Mouse (Mus musculus) liver, embryonic 16.5 days (tissue): Measurements from ENCODE around the gene Tst. TPM values are rescaled to one million over a fixed set of nuclear protein-coding genes. Genes with fewer than 3 reads are reported as not detected.

Experiments
- ATAC-seq: fragments of 200-750 bp; cut with Nextera tagmentation; 2 replicates; pipeline ENCODE4 v1.8.0; 2017; ENCODE audit warnings: low read depth, mild to moderate bottlenecking, moderate number of reproducible peaks, moderate library complexity
- H3K27ac ChIP-seq: fragments of 300-500 bp; sonication (generic); 2 replicates; pipeline ENCODE4 v1.5.1; 2014; ENCODE audit warnings: mild to moderate bottlenecking, low read length
- H3K27me3 ChIP-seq: fragments of 300-500 bp; sonication (generic); 2 replicates; pipeline ENCODE4 v1.6.1; 2014; ENCODE audit warnings: low read depth, low read length, mixed read lengths; ENCODE audit not compliant: control insufficient read depth, insufficient read depth
- H3K36me3 ChIP-seq: fragments of 300-500 bp; sonication (generic); 2 replicates; pipeline ENCODE4 v1.6.1; 2014; ENCODE audit warnings: mild to moderate bottlenecking; ENCODE audit not compliant: control insufficient read depth, insufficient read depth
- H3K4me1 ChIP-seq: fragments of 300-500 bp; sonication (generic); 2 replicates; pipeline ENCODE4 v1.6.1; 2014; ENCODE audit warnings: low read depth, low read length, mixed read lengths; ENCODE audit not compliant: control insufficient read depth
- H3K4me2 ChIP-seq: fragments of 300-500 bp; sonication (generic); 2 replicates; pipeline ENCODE4 v1.6.1; 2014; ENCODE audit warnings: low read depth, low read length, mixed read lengths
- H3K4me3 ChIP-seq: fragments of 300-500 bp; sonication (generic); 2 replicates; pipeline ENCODE4 v1.5.1; 2014; ENCODE audit warnings: low read depth, mild to moderate bottlenecking, low read length
- H3K9ac ChIP-seq: fragments of 300-500 bp; sonication (generic); 2 replicates; pipeline ENCODE4 v1.6.1; 2014; ENCODE audit warnings: low read depth, low read length
- H3K9me3 ChIP-seq: fragments of 300-500 bp; sonication (generic); replicated peaks from 2 replicates; pipeline ENCODE4 v1.6.1; 2016; ENCODE audit warnings: low read length; ENCODE audit not compliant: control insufficient read depth
- WGBS: fragments of 180-500 bp; shearing (Covaris S2); extraction: QIAGEN DNeasy Blood & Tissue Kit; methylation state at CpG from one replicate; pipeline ENCODE4 v1.1.7; 2014; ENCODE audit not compliant: insufficient replicate concordance; 5-methylcytosine and 5-hydroxymethylcytosine counted together
- polyA plus RNA-seq: library from polyadenylated mRNA; unstranded; fragments of >200 nt; fragmentation: Nextera tagmentation; extraction: Ambion mirVana; gene quantifications from 2 replicates; pipeline ENCODE4 v1.2.1, GENCODE M21; 2015

The Tst gene
- polyA plus RNA-seq, 1 experiment from 2014 or later = 265 TPM

GRCm38 (mm10) chr15:78405098-78405497 lies 609 bp downstream of the Tst start:
- Histone ChIP-seq H3K4me3 (peak overlapping the region; percentile 69), H3K9ac (peak overlapping the region; percentile 88), H3K9me3 (no peaks in the 10 kb centered on the region), H3K4me1 (peaks cover 72% of the 10 kb centered on the region), H3K36me3 (no peaks in the 10 kb centered on the region), H3K4me2 (peak overlapping the region; percentile 77), H3K27me3 (no peaks in the 10 kb centered on the region), H3K27ac (peak overlapping the region; percentile 96)
- ATAC-seq = no peak
- WGBS = 50% methylated on average over 11 of the region's 11 CpGs

DNA sequence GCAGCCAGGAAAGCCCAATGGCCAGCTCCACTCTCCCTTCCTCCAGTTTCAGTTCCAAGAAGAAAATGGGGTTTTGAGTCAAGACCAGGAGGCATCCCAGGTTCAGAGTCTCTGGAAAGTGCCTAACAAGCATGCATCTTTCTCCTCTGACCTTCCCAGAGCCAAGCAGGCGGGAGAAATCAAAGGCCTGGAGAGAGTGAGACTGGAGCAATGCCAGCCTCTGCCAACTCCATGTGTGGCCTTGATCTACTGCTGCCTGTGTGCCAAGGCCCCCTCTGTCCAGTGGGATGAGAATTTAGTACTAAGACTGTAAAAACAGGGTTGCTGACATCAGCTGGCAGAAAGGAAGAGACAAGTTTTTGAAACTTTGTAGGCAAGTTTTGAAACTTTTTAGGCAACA lies 1.8 kb downstream of the Tst start:
- Histone ChIP-seq H3K9ac (peak overlapping the region; percentile 88), H3K36me3 (no peaks in the 10 kb centered on the region), H3K4me2 (peak overlapping the region; percentile 77), H3K27me3 (no peaks in the 10 kb centered on the region), H3K9me3 (no peaks in the 10 kb centered on the region), H3K4me3 (peak overlapping the region; percentile 69), H3K27ac (peak overlapping the region; percentile 96), H3K4me1 (peaks cover 60% of the 10 kb centered on the region)
- WGBS = 38% methylated on average over 1 of the region's 1 CpGs
- ATAC-seq = no peak

- Histone ChIP-seq H3K4me1 (peaks cover 54% of the 10 kb centered on the region), H3K27me3 (no peaks in the 10 kb centered on the region), H3K9ac (peak overlapping the region; percentile 88), H3K9me3 (no peaks in the 10 kb centered on the region), H3K4me3 (peak overlapping the region; percentile 69), H3K36me3 (no peaks in the 10 kb centered on the region), H3K4me2 (peak overlapping the region; percentile 77), H3K27ac (peak overlapping the region; percentile 96)
- peak; percentile 31 for ATAC-seq
- 71% methylated on average over 3 of the region's 3 CpGs for WGBS
These were observed 2.4 kb downstream of the Tst start for GRCm38 (mm10) chr15:78403301-78403741.

DNA sequence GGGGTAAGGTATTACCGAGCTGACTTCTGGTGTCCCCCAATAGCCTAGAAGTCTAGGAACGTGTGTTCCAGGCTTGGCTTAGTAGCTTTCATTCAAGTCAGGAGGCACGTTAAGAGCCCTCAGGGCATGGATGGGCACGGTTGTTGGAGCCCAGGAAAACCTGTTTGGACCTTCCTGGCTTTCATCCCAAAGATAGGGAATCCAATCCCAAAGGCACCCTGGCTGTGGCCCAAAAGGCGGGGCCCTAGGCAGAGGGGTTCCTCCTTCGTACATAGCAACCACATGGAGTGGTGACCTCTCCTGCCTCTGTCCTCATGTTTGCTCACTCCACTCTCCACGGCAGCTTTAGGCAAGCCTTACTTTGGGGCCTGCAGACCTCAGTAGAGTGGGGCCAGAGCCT lies 3.3 kb downstream of the Tst start:
- Histone ChIP-seq H3K4me3 (0 out of 2 replicates have a peak overlapping the region, but pooled peaks have one; percentile 69), H3K4me2 (peak overlapping the region; percentile 77), H3K4me1 (peaks cover 45% of the 10 kb centered on the region), H3K9ac (no peak overlapping the region; the same call in 1 of the 2 replicates), H3K27ac (peak overlapping the region; percentile 96), H3K27me3 (no peaks in the 10 kb centered on the region), H3K36me3 (no peaks in the 10 kb centered on the region), H3K9me3 (no peaks in the 10 kb centered on the region)
- 65% methylated on average over 7 of the region's 7 CpGs for WGBS
- peak; percentile 13; the same call in 1 of the 2 replicates for ATAC-seq

GRCm38 (mm10) chr15:78401921-78402320 lies 3.8 kb downstream of the Tst start:
- H3K27me3 ChIP-seq = no peaks in the 10 kb centered on the region
- H3K4me2 ChIP-seq = peak overlapping the region; percentile 21; the same call in 1 of the 2 replicates
- no peak for ATAC-seq
- peaks cover 42% of the 10 kb centered on the region for H3K4me1 ChIP-seq
- H3K36me3 ChIP-seq = no peaks in the 10 kb centered on the region
- no peak overlapping the region; the same call in 1 of the 2 replicates for H3K9ac ChIP-seq
- H3K4me3 ChIP-seq = no peak overlapping the region
- WGBS = 49% methylated on average over 4 of the region's 4 CpGs
- H3K27ac ChIP-seq = peak overlapping the region; percentile 58
- no peaks in the 10 kb centered on the region for H3K9me3 ChIP-seq

- WGBS = 49% methylated on average over 6 of the region's 6 CpGs
- H3K4me3 ChIP-seq = no peak overlapping the region
- H3K9ac ChIP-seq = no peak overlapping the region
These were observed 4.4 kb downstream of the Tst start for GRCm38 (mm10) chr15:78401345-78401744.

GRCm38 (mm10) chr15:78395478-78395962 lies 10.2 kb downstream of the Tst start, which contains the start of gene Tex33:
Gene Tex33, minus strand, starts transcription at chr15:78395912.
- H3K36me3 ChIP-seq = no peaks in the 10 kb centered on the region
- no peaks in the 10 kb centered on the region for H3K9me3 ChIP-seq
- ATAC-seq = no peak
- H3K9ac ChIP-seq = no peak within 1 kb of the TSS
- H3K27me3 ChIP-seq = no peaks in the 10 kb centered on the region
- H3K4me1 ChIP-seq = no peaks in the 10 kb centered on the region
- WGBS = 67% methylated on average over 8 of the region's 8 CpGs
- no peak within 1 kb of the TSS for H3K4me2 ChIP-seq
- H3K27ac ChIP-seq = no peak within 1 kb of the TSS
- H3K4me3 ChIP-seq = no peak within 1 kb of the TSS

More at GRCm38 (mm10) chr15:78401345-78401744, 4.4 kb downstream of the Tst start:
- no peak overlapping the region for H3K4me2 ChIP-seq
- no peak for ATAC-seq
- H3K36me3 ChIP-seq = no peaks in the 10 kb centered on the region
- no peaks in the 10 kb centered on the region for H3K9me3 ChIP-seq
- no peaks in the 10 kb centered on the region for H3K27me3 ChIP-seq
- H3K27ac ChIP-seq = peak overlapping the region; percentile 58
- peaks cover 42% of the 10 kb centered on the region for H3K4me1 ChIP-seq

DNA sequence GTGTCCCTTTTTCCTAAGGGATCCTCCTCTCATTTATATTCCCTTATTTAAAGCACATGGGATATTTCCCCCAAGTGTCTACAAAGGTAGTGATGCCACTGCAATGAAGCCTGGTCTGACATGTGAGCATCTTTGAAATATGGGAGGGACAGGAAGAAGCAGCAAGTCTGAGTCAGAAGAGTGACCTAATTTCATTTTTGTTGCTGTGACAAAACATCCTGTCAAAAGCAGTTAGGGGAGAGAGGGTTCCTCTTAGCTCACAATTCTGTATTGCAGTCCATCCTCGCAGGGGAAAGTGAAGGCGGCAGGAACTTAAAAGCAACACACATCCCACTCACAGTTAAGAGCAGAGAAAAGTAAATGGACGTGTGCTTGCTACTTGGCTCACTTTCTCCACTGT lies 14.9 kb downstream of the Tst start:
- Histone ChIP-seq H3K36me3 (no peaks in the 10 kb centered on the region), H3K4me3 (no peak overlapping the region), H3K27me3 (no peaks in the 10 kb centered on the region), H3K4me1 (no peaks in the 10 kb centered on the region), H3K4me2 (no peak overlapping the region), H3K9ac (no peak overlapping the region), H3K9me3 (no peaks in the 10 kb centered on the region), H3K27ac (no peak overlapping the region)
- ATAC-seq = no peak
- WGBS = 58% methylated on average over 3 of the region's 3 CpGs

GRCm38 (mm10) chr15:78385564-78385963 lies 20.1 kb downstream of the Tst start:
- H3K4me3 ChIP-seq = no peak overlapping the region
- H3K27ac ChIP-seq = no peak overlapping the region
- H3K4me1 ChIP-seq = peaks cover 7% of the 10 kb centered on the region
- H3K36me3 ChIP-seq = no peaks in the 10 kb centered on the region
- no peaks in the 10 kb centered on the region for H3K9me3 ChIP-seq
- ATAC-seq = no peak
- WGBS = 75% methylated on average over 1 of the region's 1 CpGs
- H3K27me3 ChIP-seq = no peaks in the 10 kb centered on the region
- no peak overlapping the region for H3K4me2 ChIP-seq
- no peak overlapping the region for H3K9ac ChIP-seq
